Mouse (Mus musculus) midbrain, embryonic 16.5 days (tissue): Measurements from ENCODE around the gene Naxd. TPM values are rescaled to one million over a fixed set of nuclear protein-coding genes. Genes with fewer than 3 reads are reported as not detected.
A peak's percentile ranks its signal among the peaks of the same experiment; 100 is the strongest.
"Not testable (repeated sequence)": the region's sequence is repeated elsewhere in the genome, so short reads cannot be mapped to it uniquely, and the experiment has no call there.

Experiments used
- ATAC-seq: fragments of 200-750 bp; cut with Nextera tagmentation; 2 replicates; pipeline ENCODE4 v1.8.0; 2017; ENCODE audit warnings: moderate TSS enrichment
- H3K27ac ChIP-seq: fragments of 300-500 bp; sonication (generic); 2 replicates; pipeline ENCODE4 v1.5.1; 2014; ENCODE audit warnings: mild to moderate bottlenecking, low read length, mixed read lengths
- H3K27me3 ChIP-seq: fragments of 300-500 bp; sonication (generic); 2 replicates; pipeline ENCODE4 v1.6.1; 2014; ENCODE audit warnings: low read depth, low read length, mixed read lengths; ENCODE audit not compliant: control insufficient read depth, insufficient read depth
- H3K36me3 ChIP-seq: fragments of 300-500 bp; sonication (generic); 2 replicates; pipeline ENCODE4 v1.6.1; 2014; ENCODE audit warnings: mild to moderate bottlenecking, low read length, moderate library complexity, mixed read lengths; ENCODE audit not compliant: control insufficient read depth, insufficient read depth
- H3K4me1 ChIP-seq: fragments of 300-500 bp; sonication (generic); 2 replicates; pipeline ENCODE4 v1.6.1; 2014; ENCODE audit warnings: mild to moderate bottlenecking, low read length, mixed read lengths; ENCODE audit not compliant: control insufficient read depth, insufficient read depth
- H3K4me2 ChIP-seq: fragments of 300-500 bp; sonication (generic); 2 replicates; pipeline ENCODE4 v1.6.1; 2014; ENCODE audit warnings: mild to moderate bottlenecking, low read length, mixed read lengths
- H3K4me3 ChIP-seq: fragments of 300-500 bp; sonication (generic); 2 replicates; pipeline ENCODE4 v1.5.1; 2014; ENCODE audit warnings: low read depth, mild to moderate bottlenecking, low read length, moderate library complexity, mixed read lengths
- H3K9ac ChIP-seq: fragments of 300-500 bp; sonication (generic); 2 replicates; pipeline ENCODE4 v1.6.1; 2014; ENCODE audit warnings: low read depth, low read length, mixed read lengths
- H3K9me3 ChIP-seq: fragments of 300-500 bp; sonication (generic); replicated peaks from 2 replicates; pipeline ENCODE4 v1.6.1; 2014; ENCODE audit warnings: mild to moderate bottlenecking, low read length, mixed read lengths; ENCODE audit not compliant: control insufficient read depth, poor library complexity, severe bottlenecking
- WGBS: fragments of 180-500 bp; shearing (Covaris S2); extraction: QIAGEN DNeasy Blood & Tissue Kit; methylation state at CpG from one replicate; pipeline ENCODE4 v1.1.7; 2014; 5-methylcytosine and 5-hydroxymethylcytosine counted together
- polyA plus RNA-seq: library from polyadenylated mRNA; unstranded; fragments of >200 nt; fragmentation: Nextera tagmentation; extraction: Ambion mirVana; gene quantifications from 2 replicates; pipeline ENCODE4 v1.2.1, GENCODE M21; 2015

The Naxd gene
- polyA plus RNA-seq, 1 experiment from 2014 or later, result 129 TPM

DNA sequence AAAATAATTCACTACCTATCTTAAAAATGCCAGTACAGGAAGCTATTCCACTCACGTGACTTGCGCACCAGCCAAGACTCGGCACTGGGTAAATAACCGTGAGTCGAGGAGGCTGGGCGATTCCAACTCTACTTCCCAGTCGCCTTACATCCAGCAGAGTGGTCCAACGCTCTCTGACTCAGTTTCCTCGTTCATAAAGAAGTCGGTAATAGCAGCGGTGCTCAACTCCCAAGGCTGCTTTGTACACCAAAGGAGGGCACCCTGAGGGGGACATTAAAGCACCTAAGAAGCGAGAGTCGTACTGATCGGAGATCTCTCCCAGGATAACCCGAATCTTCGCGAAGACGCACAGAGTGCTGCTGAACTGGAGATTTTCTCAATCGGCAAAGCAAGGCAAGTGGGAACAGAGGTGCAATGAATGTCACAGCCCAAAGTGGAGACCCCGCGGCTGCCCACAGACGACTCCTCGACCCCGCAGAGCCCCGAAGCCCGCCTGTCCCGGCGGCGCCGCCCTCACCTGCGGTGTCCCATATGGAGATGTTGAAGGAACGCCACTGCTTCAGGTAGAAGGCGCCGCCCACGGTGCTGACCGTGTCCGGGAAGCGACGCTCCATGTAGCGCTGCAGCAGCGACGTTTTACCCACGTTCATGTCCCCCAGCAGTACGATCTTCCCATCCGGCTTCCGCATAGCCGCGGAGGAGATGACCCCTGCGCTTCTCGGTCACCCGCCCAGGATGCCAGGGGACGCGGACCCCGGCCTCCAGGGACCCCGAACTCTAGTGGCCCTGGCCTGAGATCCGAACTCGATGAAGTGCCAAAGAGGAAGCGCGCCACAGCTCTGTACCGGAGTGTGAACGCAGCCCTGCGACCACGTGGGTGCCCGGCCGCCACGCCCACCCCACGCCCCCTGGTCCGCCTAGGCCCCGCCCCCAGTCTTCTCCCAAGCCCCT, 19.2 kb upstream of the Naxd start, which contains the start of gene Rab20:
Gene Rab20 (minus strand): TSS at position 900 of the 951 bp plus-strand sequence.
- Histone ChIP-seq H3K9ac (peak within 1 kb of the TSS; percentile 52), H3K9me3 (no peaks in the 10 kb centered on the region), H3K36me3 (no peaks in the 10 kb centered on the region), H3K4me1 (peaks cover 17% of the 10 kb centered on the region), H3K4me2 (peak within 1 kb of the TSS; percentile 99), H3K27ac (no peak within 1 kb of the TSS), H3K4me3 (peak within 1 kb of the TSS; percentile 47), H3K27me3 (peaks cover 63% of the 10 kb centered on the region)
- peak; percentile 58; the same call in 1 of the 2 replicates for ATAC-seq
- under 1% methylated on average over 69 of the region's 69 CpGs for WGBS

DNA sequence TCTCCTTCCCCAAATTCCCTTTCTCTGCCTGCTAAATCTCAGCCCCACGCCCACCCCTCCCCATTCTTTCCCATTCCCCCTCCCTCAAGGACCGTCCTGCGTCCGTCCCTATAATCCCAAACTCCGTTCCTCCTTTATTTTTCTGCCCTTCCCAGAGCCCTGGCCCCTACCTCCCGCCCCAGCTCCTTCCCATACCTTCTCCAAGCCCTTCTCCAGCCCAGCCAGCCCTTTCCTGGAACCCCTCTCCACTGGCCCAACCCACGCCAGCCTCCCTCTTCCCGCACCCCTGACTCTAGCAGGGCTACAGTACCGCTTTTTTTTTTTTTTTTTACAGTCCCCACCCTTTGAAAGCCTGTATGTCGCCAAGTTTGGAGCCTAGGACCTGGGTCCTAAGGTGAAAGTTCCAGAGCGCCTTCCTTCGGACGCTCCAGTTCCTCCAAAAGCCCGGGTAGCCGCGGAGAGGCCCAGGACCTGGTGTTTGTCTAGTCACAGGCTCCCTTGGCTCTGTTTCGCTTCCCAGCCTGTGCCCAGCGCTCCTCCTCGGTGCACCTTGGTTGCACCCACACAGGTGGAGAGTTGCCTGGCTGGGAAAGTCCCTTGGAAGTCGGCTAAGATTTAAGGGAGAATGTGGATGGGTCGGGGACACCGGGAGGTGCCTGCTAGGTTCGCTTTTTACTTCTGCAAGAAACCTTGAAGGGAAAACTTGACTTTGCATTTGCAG, 18.3 kb upstream of the Naxd start:
- H3K4me3 ChIP-seq, result peak overlapping the region; percentile 47
- no peak overlapping the region for H3K9ac ChIP-seq
- H3K9me3 ChIP-seq, result no peaks in the 10 kb centered on the region
- H3K4me1 ChIP-seq, result peaks cover 17% of the 10 kb centered on the region
- H3K27me3 ChIP-seq, result peaks cover 59% of the 10 kb centered on the region
- 0 out of 2 replicates have a peak, but pooled peaks have one; percentile 21 for ATAC-seq
- no peaks in the 10 kb centered on the region for H3K36me3 ChIP-seq
- H3K4me2 ChIP-seq, result peak overlapping the region; percentile 99
- H3K27ac ChIP-seq, result no peak overlapping the region
- 3% methylated on average over 23 of the region's 23 CpGs for WGBS

DNA sequence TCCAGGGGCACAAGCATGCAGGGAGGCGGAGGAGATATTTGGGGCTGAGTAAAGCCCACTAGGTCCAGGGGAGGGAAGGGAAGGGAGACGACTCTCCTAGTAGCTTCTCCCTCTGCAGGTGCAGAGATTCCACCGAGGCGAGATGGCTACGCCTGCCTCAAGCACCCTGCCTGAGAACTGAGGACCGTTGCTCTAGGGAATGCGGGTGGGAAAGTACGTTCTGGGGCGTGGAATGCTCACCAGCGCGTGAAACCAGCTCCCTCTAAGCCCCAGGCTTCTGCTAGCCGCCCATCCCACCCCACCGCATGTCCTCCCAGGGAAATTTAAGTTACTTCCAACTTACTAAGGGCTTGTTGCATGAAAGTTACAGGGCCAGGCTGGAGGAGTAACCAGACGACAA, 17.7 kb upstream of the Naxd start:
- Histone ChIP-seq H3K9me3 (no peaks in the 10 kb centered on the region), H3K4me3 (no peak overlapping the region), H3K36me3 (no peaks in the 10 kb centered on the region), H3K4me1 (peaks cover 17% of the 10 kb centered on the region), H3K27ac (no peak overlapping the region), H3K9ac (no peak overlapping the region), H3K27me3 (peaks cover 53% of the 10 kb centered on the region), H3K4me2 (no peak overlapping the region)
- WGBS, result 5% methylated on average over 14 of the region's 14 CpGs
- ATAC-seq, result no peak

DNA sequence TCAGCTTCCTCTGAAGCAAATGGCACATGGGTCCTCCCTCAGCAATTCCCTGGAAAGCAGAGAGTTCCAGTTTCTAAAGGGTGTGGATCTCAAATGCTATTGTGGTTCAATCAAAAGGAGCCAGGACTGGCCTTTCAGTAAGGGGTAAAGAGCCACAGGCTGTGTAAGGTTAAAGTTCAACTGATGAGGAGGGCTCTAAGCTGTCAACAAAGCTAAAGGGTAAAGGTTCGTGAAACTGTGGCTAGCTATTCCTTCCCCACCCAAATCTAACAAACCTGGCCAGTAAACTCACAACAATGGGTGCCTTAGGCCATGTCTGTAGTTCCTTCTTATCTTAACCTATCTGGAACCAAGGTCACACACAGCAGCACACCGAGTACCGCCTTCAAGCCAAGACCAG, 15.4 kb upstream of the Naxd start:
- Histone ChIP-seq H3K27me3 (peaks cover 35% of the 10 kb centered on the region), H3K27ac (no peak overlapping the region), H3K4me2 (no peak overlapping the region), H3K36me3 (no peaks in the 10 kb centered on the region), H3K4me3 (no peak overlapping the region), H3K4me1 (peaks cover 12% of the 10 kb centered on the region), H3K9ac (no peak overlapping the region), H3K9me3 (no peaks in the 10 kb centered on the region)
- no peak for ATAC-seq
- WGBS, result 59% methylated on average over 3 of the region's 3 CpGs

DNA sequence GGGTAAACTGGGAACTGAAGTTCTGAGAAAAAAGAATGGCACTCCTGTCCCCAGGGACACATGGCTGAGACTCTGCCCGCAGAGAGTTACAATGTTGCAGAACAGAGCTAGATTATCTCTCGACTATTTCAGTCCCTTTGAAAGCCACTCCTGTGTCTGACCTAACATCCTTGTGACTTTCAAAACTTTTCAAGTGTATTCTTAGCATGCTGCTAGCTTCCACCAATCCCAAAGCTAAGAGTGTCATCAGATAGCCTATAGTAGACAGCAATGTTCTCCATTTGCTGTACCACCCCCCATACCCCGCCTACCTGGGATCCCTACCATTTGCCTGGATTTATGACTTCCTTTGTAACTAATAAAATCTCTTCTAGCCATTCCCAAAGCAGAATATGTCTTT, 14.8 kb upstream of the Naxd start:
- Histone ChIP-seq H3K4me3 (no peak overlapping the region), H3K4me2 (no peak overlapping the region), H3K9ac (no peak overlapping the region), H3K9me3 (no peaks in the 10 kb centered on the region), H3K4me1 (peaks cover 12% of the 10 kb centered on the region), H3K27ac (no peak overlapping the region), H3K27me3 (peaks cover 32% of the 10 kb centered on the region), H3K36me3 (no peaks in the 10 kb centered on the region)
- ATAC-seq, result no peak
- WGBS, result 77% methylated on average over 3 of the region's 3 CpGs

DNA sequence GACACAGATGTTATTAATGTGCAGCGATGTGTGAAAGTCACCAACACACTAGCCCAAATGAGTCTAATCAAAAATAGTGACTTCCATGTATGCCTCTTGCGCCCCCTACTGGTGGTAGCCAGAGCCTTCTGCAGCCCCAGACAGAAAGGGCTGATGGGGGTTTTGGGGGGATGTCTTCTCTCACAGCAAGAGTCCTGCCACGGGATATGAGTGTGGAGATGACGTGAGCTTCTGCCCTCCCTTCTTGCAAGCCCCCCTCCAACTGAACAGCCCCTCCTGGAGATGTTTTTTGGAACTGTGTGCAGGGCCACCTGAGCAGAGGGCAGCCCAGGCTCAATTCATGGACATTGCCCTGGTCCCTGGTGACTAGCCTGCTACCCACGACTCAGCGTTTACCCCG, 11.2 kb upstream of the Naxd start:
- Histone ChIP-seq H3K9ac (no peak overlapping the region), H3K27ac (no peak overlapping the region), H3K9me3 (no peaks in the 10 kb centered on the region), H3K4me1 (no peaks in the 10 kb centered on the region), H3K27me3 (peaks cover 8% of the 10 kb centered on the region), H3K4me2 (no peak overlapping the region), H3K36me3 (no peaks in the 10 kb centered on the region), H3K4me3 (no peak overlapping the region)
- 24% methylated on average over 7 of the region's 7 CpGs for WGBS
- ATAC-seq, result no peak

DNA sequence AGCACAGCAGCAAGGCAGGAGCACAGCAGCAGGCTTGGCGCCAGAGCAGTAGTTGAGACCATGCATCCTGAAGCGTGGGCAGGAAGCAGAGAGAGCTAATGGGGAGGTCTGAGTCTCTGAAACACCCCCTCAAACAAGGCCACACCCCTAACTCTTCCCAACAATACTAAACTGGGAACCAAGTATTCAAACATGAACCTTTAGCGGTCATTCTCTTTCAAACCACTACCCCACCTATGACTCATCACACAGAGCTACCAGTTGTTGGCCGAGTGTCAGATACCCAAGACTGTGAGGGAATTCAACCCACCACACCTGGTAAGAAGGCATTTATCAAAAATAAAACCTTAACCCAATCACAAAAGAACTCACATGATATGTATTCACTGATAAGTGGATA, 10.1 kb upstream of the Naxd start:
- H3K4me3 ChIP-seq, result no peak overlapping the region
- H3K9me3 ChIP-seq, result no peaks in the 10 kb centered on the region
- no peak overlapping the region for H3K4me2 ChIP-seq
- H3K4me1 ChIP-seq, result no peaks in the 10 kb centered on the region
- H3K27ac ChIP-seq, result no peak overlapping the region
- peaks cover 8% of the 10 kb centered on the region for H3K27me3 ChIP-seq
- no peak for ATAC-seq
- H3K9ac ChIP-seq, result no peak overlapping the region
- no peaks in the 10 kb centered on the region for H3K36me3 ChIP-seq
- WGBS, result 76% methylated on average over 4 of the region's 4 CpGs

DNA sequence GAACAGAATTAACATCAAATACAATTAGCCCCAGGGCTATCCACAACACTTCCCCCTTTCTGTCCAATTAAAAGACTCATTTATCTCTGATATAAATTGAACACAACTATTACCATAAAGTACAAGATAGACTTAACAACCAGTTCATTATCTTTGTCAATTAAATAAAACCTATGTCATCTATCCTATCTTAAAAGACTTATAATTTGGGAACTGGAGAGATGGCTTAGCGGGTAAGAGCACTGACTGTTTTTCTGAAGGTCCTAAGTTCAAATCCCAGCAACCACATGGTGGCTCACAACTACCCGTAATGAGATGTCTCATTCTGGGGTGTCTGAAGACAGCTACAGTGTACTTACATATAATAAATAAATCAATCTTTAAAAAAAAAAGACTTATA, 5.0 kb upstream of the Naxd start:
- H3K9me3 ChIP-seq, H3K36me3 ChIP-seq, H3K9ac ChIP-seq, H3K4me3 ChIP-seq, H3K4me1 ChIP-seq, H3K27ac ChIP-seq, H3K4me2 ChIP-seq, ATAC-seq: not testable (repeated sequence)
- peaks cover 11% of the 10 kb centered on the region for H3K27me3 ChIP-seq
- WGBS, result 84% methylated on average over 2 of the region's 2 CpGs

DNA sequence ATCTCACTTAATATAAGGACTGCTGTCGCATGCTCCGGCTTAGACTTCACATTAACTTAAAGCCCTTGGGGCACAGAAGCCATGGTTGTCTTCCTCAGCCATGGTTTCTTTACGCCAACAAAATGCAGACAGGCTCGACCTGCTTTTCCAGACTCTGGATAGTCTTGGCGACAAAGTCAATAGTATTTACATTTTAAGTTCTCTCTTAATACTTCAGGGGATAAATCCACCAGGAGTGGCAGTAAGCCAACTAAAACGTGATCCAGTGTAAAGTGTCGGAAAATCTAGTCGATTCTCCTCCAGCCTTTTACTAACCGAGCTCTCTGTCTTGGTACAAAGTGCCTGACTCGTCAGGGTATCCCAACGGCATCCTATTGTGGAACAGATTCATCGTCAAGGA, 975 bp downstream of the Naxd start:
- no peak for ATAC-seq
- WGBS, result 76% methylated on average over 12 of the region's 12 CpGs
- H3K27ac ChIP-seq, result no peak overlapping the region
- peak overlapping the region; percentile 76 for H3K4me3 ChIP-seq
- H3K4me2 ChIP-seq, result peak overlapping the region; percentile 67
- H3K4me1 ChIP-seq, result peaks cover 15% of the 10 kb centered on the region
- H3K36me3 ChIP-seq, result no peaks in the 10 kb centered on the region
- no peak overlapping the region for H3K9ac ChIP-seq
- no peaks in the 10 kb centered on the region for H3K9me3 ChIP-seq
- H3K27me3 ChIP-seq, result peaks cover 3% of the 10 kb centered on the region; the same call in 1 of the 2 replicates
